Mouse (Mus musculus) spleen, adult 2 months (tissue): ENCODE data around the gene Myh14.

Source experiments
- CTCF ChIP-seq: fragments of 200-500 bp; IDR thresholded peaks from 2 replicates; pipeline ENCODE4 v1.5.1; 2011; ENCODE audit warnings: mild to moderate bottlenecking, inconsistent platforms; ENCODE audit not compliant: insufficient read depth, insufficient read length, insufficient replicate concordance; ENCODE audit errors: extremely low read depth
- POLR2A ChIP-seq: fragments of 200-500 bp; IDR thresholded peaks from 2 replicates; pipeline ENCODE4 v1.6.1; 2011; ENCODE audit warnings: low read depth, low read length, inconsistent platforms

- TF ChIP-seq CTCF = no peak
- TF ChIP-seq POLR2A = no peak
These were observed 53.6 kb downstream of the Myh14 start for GRCm38 (mm10) chr7:44617059-44617458.
